Mouse (Mus musculus) liver, adult 10 weeks (tissue): ENCODE data around the gene Cpeb2. TPM values are rescaled to one million over a fixed set of nuclear protein-coding genes. Genes with fewer than 3 reads are reported as not detected.

Source experiments
- polyA plus RNA-seq: library from polyadenylated mRNA; stranded (reverse); fragments of 350-450 nt; fragmentation: Illumina TruSeq; extraction: RNeasy Lipid Tissue Mini Kit (QIAGEN cat#74804); gene quantifications from one replicate; pipeline ENCODE4 v1.2.3, GENCODE M21; 2014; ENCODE audit warnings: low read depth, low replicate concordance

The Cpeb2 gene
- 54.7 TPM for polyA plus RNA-seq

DNA sequence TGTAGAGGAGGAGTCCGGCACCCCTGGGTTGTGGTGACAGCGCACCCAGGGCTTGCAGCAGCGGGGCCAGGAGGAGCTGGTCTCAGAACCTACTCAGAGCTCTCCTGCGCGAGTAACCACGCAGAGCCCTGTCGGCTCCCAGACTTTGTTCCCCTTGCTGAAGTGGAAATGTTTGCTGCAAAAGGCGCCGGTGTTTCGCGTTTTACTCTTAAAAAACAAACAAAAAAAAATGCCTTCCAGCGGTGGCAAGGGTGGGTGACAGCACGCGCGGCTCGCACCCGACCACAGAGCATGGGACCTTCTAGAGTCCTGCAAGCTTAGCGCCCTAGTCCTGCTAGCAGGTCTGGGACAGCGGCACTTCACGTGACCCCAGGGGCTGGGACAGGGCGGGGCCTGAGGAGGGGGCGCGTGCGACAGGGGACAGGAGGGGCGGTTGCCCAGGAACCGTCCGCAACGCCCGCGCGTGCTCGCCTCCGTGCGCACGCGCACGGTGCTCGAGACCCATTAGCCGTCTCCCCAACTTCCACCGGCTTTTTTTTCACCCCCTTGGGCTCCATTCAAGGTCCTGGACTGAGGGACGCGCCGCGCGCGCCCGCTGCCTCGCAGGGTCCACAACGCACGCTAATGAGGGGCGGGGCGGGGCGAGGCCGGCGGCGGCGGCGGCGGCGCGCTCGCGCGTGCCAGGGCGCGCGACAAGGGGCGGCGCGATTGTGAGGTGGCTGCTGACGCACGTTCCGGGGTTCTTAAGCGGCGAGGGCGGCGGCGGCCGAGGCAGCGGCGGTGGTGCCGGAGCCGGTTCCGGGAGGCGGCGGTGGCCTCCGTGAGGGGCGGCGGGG lies at the start of gene Cpeb2:
Cpeb2 (plus strand) TSS at position 691 of the 836 bp plus-strand sequence.

